Mouse (Mus musculus) heart, postnatal 4 days (tissue): ENCODE results near the gene Sdccag8. TPM values are rescaled to one million over a fixed set of nuclear protein-coding genes. Genes with fewer than 3 reads are reported as not detected.

Source experiments
- DNase-seq: peaks from one replicate; pipeline ENCODE4 v3.0.0; 2021
- total RNA-seq, 2 experiments: library from RNA; stranded (reverse); gene quantifications; 2 replicates each; pipeline ENCODE4 v1.2.3; 2021

Sdccag8 gene
- total RNA-seq, 2 experiments from 2014 or later: 3.5 to 3.6 TPM

DNA sequence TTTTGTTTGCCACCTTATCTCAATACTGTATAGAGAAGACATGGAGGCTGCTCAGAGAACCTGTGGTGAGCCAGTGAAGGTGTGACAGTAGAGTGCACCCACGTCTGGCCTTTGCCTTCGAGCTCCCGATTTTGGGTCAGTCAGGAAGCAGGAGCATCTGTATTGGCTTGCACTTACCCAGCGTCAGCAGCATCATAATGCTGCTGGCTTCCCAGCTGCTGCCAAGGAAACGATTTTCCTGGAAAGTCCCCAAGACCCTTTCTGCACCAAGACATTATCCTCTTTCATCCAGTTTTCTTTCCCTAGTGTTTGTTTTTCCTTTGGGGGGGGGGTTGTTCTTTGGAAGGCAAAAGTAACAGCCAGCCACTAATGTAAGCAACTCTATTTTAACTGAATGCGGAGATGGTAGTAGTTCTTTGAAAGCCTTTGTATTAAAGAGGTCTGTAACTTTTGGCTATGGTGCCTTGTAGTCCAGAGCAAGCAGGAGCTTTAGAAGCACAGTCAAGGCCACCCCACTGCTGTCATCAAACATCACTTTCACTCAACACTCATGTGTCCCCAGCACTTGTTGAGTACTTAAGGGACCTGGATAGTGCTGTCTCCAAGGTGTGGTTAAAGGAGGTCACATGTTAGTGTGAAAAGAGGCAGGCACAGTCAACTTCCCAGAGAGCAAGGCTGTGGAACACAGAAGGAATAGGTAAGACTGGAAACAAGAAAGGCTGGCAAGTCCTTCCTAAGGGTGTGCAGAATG is 172.7 kb downstream of the Sdccag8 start:
- DNase-seq: peak; percentile 57

DNA sequence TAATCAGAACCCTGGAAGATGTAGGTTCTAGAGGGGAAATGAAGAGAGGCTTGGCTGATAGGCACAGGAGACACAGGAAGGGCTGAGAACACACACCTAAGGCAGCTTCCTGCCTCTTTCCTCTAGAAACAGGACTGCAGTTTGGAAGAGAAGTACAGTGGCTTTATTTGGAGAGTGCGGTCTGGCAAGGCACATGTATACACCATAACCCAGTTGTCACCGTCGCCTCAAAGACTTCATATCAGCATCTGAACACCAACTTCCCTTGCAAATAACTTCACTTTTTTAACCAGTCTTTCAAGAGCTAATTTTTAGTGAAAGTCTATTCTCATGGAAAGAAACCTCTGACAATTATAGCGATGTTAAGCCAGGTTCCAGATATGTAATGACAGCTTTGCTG is 177.0 kb downstream of the Sdccag8 start:
- DNase-seq: no peak

DNA sequence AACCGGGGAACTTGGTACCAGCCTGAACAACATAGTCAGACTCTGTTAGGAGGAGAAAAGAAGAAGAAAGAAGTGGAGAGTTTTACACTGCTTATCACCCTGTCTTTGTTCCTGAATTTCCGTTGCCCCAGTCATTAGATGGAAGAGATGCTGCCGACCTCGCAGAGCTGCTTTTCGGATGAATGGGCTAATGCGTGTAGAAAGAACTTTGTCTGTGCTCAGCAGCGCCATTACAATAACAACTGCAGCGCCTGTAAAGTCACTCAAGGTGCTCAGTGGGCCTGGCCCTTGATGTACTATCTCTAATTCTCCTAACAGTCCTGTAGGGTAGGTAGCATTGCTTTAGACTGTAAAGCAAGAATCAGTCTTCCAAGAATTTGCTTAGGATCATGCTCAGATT is 178.1 kb downstream of the Sdccag8 start:
- DNase-seq: no peak

DNA sequence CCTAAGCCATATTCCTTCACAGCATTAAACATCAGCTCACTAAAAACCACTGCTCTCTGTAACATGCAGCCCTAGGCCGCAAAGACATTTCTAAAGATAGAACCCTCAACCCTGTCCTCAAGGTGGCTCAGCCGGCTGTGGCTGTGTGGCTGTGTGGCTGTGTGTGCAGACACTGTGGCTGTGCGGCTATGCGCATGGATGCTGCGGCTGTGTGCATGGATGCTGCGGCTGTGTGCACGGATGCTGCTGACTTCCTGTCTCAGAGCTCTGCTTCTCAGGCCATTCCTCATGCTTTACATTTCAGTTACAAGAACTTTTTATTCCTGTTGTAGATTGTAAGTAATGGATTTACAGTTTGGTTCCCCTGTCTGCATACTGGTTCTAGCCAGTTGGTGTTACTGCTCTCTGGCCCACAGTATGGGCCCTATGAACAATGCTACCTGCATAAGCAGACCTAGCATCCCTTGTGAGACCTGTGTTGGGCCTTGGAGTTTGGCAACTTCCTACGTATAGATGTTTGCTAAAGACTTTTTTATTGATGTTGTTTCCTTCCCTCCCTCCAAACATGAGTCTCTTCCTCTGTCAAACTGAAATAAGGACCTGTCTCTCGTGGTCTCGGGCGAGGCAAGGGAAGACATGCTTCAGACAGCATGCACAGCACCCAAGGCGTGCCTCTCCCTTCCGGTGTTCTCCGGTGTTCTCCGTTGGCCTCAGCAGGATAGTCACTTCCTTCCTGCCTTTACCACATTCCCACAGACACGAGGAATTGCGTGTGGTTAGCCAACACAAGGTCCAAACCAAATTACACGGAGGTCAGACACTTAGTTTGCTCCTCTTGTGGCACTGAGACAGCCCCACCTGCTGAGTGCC is 178.9 kb downstream of the Sdccag8 start:
- DNase-seq: no peak

DNA sequence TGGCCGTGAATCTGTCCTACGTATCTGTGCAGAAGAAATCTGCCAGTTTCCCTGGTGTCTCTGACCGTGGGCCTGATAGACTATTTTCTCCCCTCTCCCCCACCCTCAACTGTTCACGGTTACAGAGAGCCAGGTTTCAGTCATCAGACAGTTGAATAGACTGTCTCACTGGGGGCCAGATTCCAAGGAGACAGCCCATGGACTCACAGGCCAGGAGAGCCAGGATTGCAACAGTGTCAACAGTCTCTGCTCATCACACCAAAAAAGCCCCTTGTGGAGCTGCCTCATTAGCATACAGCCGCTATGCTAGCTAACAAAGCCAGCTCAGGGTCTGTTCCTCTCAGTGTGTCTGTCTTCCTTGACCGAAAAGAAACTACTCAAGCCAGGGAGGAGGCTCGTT is 179.6 kb downstream of the Sdccag8 start:
- no peak for DNase-seq

DNA sequence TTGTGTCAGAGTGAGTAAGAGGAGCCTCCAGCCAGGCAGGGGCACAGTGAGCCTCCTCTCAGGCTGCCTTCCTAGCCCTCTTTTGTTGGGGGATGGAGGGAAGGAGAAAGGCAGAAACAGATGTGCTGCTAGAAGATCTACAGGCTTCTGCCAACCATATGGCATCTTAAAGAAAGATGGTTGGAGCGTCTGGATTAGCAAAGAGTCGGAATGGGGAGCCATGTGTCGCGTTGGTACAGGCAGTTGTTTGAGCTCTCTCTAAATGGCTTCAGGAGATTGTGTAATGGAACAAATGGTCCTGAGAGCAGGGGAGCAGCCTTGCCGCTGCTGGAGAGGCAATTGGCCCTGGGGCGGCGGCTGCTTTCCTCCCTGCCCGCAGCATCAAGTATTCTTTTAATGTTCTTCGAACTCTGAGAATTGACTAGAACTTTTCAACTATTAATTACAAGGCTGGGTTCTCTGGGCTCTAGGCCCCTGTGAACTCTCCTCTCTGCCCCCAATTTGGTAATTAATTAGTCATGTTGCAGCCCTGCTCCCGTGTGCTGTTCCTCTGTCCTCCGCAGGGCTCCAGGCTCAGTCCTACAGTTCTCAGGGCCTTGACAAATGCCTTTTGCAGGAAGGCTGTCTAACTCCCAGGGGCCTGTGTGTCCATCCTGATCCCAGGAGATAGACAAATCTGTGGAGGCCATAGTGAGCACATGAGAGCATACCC is 180.4 kb downstream of the Sdccag8 start:
- DNase-seq: no peak

DNA sequence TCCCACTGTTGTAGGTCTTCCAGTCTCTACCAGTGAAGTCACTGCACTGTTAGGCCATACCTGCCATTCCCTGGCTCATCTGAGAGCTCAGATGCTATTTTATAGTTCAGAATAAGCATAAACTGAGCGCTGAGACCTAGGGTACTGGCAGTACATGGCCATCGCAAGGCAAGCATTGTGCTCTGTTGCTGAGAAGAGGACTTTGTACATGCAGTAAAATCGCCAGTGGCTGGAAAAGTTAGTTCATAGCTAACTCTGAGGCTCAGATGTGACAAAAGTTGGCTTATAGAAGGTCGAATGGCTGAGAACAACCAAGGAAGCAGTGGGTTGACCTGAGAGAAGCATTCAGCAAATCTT is 180.9 kb downstream of the Sdccag8 start:
- DNase-seq: no peak

DNA sequence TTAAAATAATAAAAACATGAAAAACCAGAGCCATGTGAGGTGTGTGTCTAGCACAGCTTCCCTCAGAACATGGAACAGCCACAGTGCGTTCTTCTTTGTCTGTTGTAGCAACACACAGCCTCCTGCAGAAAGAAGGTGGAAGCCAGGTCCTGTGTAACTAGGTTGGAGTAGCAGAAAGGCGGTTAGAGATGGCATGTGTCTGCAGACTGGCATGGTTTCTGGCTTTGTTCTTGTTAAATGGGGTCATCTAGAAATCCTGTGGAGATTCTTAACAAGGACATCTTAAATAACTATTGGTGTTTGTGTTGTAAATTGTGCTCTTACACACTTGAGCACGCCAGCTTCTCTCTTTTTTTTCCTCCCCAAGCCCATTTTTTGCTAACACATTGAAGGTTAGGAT is 181.7 kb downstream of the Sdccag8 start:
- no peak for DNase-seq

DNA sequence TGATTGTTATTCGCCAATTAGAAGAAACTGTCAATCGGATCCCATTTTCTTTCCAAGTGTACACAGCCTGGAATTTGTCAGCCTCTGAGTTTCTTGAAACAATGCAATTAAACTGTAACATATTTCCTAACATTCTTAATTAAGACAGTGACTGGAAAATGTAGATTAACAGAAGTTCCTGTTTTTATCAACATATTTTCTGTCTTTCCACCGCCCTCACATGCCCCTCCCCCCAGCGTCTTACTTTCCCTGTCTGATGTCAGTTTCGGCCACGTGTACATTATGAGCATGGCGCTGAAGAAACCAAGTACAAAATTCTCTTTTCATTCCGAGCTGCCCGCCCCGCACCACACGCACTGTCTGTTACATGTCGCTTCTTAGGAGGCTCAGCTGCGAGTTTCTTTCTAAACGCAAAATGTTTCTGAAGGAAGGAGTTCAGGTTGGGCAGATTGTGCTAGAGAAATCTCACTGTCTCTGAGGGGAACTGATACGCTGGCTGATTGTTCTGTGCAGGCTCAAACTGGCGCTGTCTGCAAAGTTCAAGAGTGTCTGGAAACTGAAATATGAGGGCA is 182.3 kb downstream of the Sdccag8 start:
- peak; percentile 47 for DNase-seq

DNA sequence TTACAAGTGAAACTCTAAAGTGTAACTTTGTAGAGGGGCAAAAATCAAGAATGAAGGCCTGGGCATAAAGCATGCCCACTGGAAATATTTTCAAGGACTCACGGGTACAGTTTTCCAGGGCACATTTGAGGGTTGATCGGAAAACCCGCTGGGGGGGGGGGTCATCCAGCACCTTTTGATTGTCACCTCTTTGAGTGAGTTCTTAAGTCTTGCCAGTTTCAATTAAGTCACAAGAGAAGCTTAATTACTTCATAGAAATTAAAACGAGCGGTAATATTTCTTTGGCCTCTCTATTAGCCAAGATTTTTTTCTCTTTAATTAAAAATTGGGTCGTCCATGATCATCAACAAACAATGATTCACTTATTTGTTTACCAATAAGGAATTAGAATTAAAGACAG is 182.8 kb downstream of the Sdccag8 start:
- DNase-seq: no peak

DNA sequence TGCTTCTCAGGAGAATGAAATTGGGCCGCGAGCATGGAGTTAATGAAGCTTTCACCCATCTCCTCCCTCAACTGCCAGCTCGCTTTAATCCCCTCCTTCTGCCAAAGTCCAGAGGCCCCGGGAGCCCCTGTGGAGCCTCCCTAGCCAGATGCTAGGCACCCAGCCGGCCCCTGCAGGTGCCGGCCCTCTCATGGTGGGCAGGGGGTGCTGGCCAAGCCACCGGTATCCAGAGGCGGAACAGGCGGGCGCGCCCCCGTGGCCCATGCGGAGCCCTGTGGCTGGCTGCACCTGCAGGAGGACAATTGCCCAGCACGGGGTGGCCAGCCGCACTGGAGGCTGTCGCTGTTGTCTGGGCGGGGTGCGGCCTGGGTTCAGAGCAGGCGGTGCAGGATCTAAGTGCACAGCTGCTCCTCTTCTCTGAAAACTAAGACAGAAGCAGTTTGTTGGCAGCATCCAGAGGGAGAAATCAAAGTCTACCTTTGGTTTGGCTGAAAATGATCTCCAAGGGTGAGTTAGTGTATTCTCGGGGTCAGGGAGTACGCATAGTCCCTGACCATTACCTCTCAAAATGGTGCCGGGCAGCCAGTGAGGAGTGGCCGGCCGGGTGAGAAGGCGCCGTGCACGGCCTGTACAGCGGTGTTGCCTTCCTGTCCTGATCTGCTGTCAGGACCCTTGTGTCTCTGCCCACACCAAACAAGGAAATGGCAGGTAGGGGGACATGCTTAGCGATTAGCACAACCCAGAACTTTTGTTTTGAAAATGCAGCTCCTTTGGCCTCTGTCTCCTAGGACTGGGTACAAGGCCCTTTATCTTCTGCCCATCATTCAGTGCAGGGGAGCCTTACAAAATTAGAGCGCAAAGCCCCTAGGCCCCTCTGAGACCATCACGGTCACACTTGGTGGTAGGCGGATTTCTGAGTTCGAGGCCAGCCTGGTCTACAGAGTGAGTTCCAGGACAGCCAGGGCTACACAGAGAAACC is 183.5 kb downstream of the Sdccag8 start:
- no peak for DNase-seq

DNA sequence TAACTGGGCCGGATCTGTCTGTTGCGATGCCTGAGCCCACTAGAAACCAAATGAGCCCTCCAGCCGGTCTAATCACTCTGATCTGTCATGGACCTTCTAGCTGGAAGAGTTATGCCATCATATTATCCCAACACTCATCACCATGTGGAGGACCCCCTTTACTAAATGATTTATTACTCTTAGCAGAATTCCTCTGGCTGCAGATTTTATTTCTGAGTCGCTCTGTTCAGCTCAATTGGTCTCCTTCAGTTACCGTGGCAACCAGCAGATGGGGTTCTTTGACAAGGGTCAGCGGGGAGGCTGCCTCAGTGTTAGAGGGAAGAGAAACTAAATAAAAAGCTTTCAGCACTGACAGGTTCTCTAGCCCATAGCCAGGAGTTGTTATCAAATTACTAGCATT is 184.6 kb downstream of the Sdccag8 start:
- no peak for DNase-seq

DNA sequence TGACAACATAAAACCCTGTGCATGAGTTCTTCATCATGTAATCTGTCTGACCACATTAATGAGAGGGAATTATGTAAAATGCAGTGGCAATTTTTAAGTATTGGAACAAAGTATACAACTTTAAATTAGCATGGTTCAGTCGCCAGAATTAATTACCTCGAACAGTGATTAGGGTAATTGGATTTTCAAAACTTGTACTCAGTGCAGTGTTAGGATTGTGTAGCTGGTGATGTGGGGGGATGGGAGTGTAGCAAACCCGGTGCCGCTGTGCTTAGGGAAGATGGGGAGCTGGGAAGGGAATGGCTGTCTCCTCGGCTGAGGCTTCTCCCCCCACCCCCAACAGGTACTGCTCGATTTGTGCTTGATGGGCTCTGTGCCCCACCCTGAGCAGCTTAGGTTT is 188.5 kb downstream of the Sdccag8 start:
- no peak for DNase-seq

DNA sequence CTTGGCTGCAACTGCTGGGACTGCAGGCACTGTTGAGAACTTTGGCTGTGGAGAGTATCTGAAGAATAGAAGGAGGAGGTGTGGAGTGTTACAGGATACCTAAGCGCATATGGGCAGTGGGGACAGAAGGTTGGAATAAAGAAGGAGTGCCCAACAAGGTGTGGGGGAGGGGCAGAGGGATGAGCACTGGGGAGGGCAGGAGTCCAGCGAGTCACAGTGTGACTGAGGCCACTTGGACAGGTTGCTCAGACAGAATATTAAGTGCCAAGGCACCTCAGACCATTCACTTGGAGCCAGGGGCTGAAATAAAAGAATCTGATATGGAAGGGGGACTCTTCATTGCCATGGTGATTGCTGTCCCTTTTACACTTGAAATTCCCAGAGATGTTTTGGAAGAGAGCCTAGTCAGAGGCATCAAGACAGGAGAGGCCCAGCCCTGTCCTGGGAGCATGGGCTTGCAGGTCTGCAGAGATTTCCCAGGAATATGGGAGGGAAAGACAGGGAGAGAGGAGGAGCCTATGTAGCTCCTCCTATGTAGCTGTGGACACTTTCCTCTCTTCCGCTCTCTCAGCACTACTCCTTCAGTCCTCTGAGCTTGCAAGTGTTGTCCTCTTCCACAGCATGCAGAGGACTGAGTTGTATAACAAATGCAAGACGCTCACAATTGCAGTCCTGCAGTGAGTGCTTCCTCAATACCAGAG is 189.7 kb downstream of the Sdccag8 start:
- no peak for DNase-seq

DNA sequence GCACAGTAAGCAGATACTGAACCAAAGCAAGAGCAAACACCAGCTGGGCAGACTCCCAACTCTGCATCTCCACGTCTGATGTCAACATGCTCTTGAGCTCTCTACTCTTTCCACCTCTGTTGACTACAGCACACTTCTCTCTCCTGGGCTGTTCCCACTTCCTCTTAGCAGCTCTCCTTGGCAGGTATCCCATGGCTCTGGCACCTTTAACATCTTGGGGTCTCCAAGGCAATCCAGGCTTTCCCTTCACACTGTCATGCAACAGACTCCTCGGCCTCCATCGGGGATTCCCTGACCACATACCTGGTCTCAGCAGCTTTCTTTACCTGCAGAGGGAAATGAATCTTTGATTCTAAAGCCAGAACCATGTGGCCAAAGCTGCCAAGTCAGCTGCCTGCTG is 192.9 kb downstream of the Sdccag8 start:
- no peak for DNase-seq

DNA sequence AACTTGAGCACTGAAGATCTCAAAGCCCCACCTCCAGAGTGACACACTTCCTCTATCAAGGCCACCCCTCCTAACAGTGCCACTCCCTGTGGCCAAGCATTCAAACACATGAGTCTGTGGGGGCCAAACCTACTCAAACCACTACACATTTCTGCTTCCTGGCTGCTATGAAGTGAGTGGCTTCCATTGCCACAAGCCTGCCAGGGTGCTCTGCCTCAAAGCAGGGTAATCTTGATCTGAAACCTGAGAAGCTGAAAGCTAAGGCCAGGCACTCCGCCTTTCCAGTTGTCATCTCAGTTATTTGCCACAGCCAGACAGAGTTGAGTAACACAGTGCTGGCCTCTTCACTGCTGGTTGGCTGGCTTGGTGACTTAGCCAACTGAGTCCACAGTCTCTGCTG is 194.3 kb downstream of the Sdccag8 start:
- DNase-seq: no peak

DNA sequence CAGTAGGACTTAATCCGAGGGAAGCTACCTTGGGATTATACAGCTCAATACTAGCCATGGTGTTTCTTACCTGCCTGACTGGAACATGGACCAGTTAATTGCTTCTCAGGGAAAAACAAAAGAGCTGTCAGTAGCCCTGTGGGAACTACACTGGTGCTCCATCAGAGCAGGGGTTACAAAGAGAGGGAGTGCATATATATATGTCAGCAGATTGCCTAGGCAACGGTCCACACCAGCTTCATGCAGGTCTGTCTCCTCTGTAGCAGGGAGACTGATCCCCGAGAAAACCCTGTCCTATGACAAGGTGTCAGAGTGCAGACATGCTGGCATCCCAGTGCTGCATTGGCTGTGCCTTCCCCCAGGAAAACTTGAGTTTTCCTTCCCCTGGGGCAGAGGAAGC is 195.6 kb downstream of the Sdccag8 start:
- DNase-seq: no peak

DNA sequence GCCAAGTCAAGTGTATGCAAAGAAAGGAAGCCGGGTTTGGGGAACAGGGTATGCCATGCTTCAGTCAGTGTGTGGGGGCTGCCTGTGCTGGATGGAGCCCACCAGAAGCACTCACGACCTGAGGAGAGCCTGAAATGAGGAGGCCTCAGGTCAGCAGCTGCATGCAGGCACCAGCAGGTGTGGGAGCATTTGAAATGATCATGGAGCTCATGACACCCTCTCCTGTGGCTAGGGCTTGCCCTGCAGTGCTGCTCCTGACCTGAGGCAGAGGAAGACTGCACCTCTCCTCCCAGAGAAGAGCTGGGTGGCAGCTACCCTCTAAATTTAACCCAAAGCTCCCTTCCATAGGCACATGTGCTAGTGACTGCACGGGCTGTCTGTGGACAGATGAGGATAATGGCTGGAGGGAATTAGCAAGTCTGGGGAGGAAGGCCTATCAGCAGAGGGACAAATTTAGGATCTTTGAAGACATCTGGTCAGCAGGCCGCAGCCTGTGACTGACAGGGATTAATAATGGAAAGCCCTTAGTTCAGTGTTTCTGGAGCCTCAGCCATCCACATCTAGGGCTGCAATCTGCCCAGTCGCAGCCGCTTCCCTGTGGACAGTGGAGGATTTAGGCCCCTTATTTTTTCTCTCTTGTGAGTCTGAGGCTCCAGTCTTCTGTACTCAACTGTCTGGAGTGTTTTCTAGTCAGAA is 196.3 kb downstream of the Sdccag8 start:
- no peak for DNase-seq

DNA sequence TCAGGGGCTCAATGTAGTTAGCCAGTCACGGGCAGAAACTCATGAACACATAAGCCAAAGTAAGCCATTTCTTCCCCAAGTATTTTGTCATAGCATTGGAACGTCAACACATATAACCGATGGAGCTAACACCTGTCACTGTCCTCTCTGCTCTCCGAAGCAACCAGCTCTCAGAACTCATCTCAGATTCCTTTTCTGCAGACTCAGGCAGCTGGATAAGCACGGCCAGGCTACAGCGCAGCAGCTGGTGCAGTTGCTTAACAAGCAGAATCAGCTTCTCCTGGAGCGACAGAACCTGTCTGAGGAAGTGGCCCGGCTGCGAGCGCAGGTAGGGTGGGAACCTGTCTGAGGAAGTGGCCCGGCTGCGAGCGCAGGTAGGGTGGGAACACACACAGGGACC is 197.2 kb downstream of the Sdccag8 start:
- no peak for DNase-seq

DNA sequence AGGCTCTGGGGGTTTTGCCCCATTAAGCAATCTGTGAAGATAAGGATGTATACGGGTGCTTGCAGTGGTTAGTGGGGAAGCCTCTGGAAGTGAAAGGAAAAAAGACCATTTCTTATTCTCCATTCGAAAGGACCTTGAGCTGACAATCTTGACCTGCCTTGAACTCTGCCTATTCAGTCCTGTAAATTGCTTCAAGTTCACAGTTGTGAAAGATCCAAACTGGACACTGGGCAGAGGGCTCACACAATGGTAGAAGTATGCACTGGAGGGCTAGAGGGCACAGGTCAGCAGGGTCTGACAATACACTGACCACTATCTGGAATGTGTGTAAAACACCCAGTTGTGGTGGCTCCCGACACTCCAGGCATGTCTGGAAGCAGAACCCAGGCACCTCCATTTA is 198.3 kb downstream of the Sdccag8 start:
- DNase-seq: no peak

DNA sequence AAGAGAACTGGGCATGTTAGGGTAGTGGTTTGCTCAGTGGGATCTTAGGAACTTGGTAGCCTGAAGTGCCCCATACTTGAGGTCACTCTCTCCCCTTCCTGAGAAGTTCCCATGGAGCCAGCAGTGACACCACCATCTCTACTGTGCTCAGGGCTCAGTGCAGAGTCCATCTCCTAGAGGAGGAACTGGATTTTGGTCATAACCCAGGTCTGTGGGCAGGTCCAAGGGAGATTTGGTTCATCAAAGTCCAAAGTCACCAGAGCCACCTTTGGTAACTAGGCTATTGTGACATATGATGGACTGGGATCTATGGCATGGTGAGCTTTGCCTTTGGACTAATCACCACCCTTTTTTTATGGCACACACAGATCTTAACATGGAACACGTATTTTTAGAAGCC is 198.9 kb downstream of the Sdccag8 start:
- no peak for DNase-seq
